In genomic region chr2:158613541-158614417, GRCm38 (mm10) we compare ENCODE assay signal across 8 mouse cellular contexts. TPM values are rescaled to one million over a fixed set of nuclear protein-coding genes. Genes with fewer than 3 reads are reported as not detected.
DNase-seq lines count a peak whose midpoint lies in the region; ATAC-seq and TF ChIP-seq lines count a peak whose summit lies in the region.

No protein-coding gene starts in this region.

- peak; percentile 19 to 37 for DNase-seq in adrenal gland, adult 18-20 months (ENCODE audit: low spot score in 2 of 2)
- DNase-seq in adrenal gland, adult 2 months: no peak
- DNase-seq in limb, embryonic 10.5 days (ENCODE audit: low spot score): peak; percentile 83
- DNase-seq in spleen, adult 18-20 months: peak; percentile 41 to 61

- peak; percentile 30; the same call in 1 of the 2 replicates for TF ChIP-seq POLR2A in bone marrow, adult 2 months (IDR thresholded peaks at IDR 0.05; ENCODE audit: borderline replicate concordance, control insufficient read depth, low read depth, low read length)

- peak overlapping the region; percentile 55; the same call in 1 of the 2 replicates for H3K9ac ChIP-seq in hindbrain, embryonic 15.5 days
- H3K9ac ChIP-seq in midbrain, embryonic 13.5 days (replicated peaks): peak overlapping the region; percentile 86

- peak; percentile 64 for ATAC-seq in erythroid progenitor cell, adult 5-6 weeks (replicated peaks; ENCODE audit: low FRiP score, poor library complexity, severe bottlenecking)
- ATAC-seq in hindbrain, embryonic 15.5 days (ENCODE audit: low FRiP score, low read depth): peak; percentile 23; the same call in 1 of the 2 replicates
- 0 out of 2 replicates have a peak, but pooled peaks have one; percentile 12 for ATAC-seq in midbrain, embryonic 13.5 days

- H3K9me3 ChIP-seq in hindbrain, embryonic 15.5 days: no peaks in the 10 kb centered on the region
- H3K9me3 ChIP-seq in limb, embryonic 10.5 days (replicated peaks): no peaks in the 10 kb centered on the region
- H3K9me3 ChIP-seq in midbrain, embryonic 13.5 days: no peaks in the 10 kb centered on the region

- H3K27ac ChIP-seq in bone marrow, adult 2 months (ENCODE audit: control insufficient read depth, insufficient read depth, low read depth, low read length, poor library complexity): no peak overlapping the region
- peak overlapping the region; percentile 92 for H3K27ac ChIP-seq in hindbrain, embryonic 15.5 days (replicated peaks)
- H3K27ac ChIP-seq in limb, embryonic 10.5 days: no peak overlapping the region
- peak overlapping the region; percentile 86 for H3K27ac ChIP-seq in midbrain, embryonic 13.5 days

- peaks cover 4% of the 10 kb centered on the region for H3K4me1 ChIP-seq in bone marrow, adult 2 months (ENCODE audit: control insufficient read depth, insufficient read depth, low read length)
- peaks cover 38% of the 10 kb centered on the region for H3K4me1 ChIP-seq in hindbrain, embryonic 15.5 days (replicated peaks)
- peaks cover 45% of the 10 kb centered on the region for H3K4me1 ChIP-seq in limb, embryonic 10.5 days
- H3K4me1 ChIP-seq in midbrain, embryonic 13.5 days (replicated peaks): peaks cover 47% of the 10 kb centered on the region

- H3K36me3 ChIP-seq in hindbrain, embryonic 15.5 days: no peaks in the 10 kb centered on the region
- H3K36me3 ChIP-seq in limb, embryonic 10.5 days: no peaks in the 10 kb centered on the region
- H3K36me3 ChIP-seq in midbrain, embryonic 13.5 days: no peaks in the 10 kb centered on the region

- WGBS in bone marrow, adult 2 months: 6% methylated on average over 53 of the region's 53 CpGs
- 3% methylated on average over 53 of the region's 53 CpGs for WGBS in hindbrain, embryonic 15.5 days
- 4% methylated on average over 53 of the region's 53 CpGs for WGBS in limb, embryonic 10.5 days
- WGBS in midbrain, embryonic 13.5 days: 4% methylated on average over 53 of the region's 53 CpGs

- peak overlapping the region; percentile 54 for H3K4me2 ChIP-seq in hindbrain, embryonic 15.5 days
- H3K4me2 ChIP-seq in midbrain, embryonic 13.5 days (replicated peaks): peak overlapping the region; percentile 58

- H3K4me3 ChIP-seq in bone marrow, adult 2 months (replicated peaks; ENCODE audit: control insufficient read depth, low read depth, low read length): peak overlapping the region; percentile 27
- H3K4me3 ChIP-seq in hindbrain, embryonic 15.5 days: peak overlapping the region; percentile 46
- no peak overlapping the region for H3K4me3 ChIP-seq in limb, embryonic 10.5 days
- peak overlapping the region; percentile 52 for H3K4me3 ChIP-seq in midbrain, embryonic 13.5 days (replicated peaks)

- peak; percentile 67 for TF ChIP-seq CTCF in bone marrow, adult 2 months (IDR thresholded peaks at IDR 0.05; ENCODE audit: control insufficient read depth, insufficient read depth, low read length)

- peaks cover 50% of the 10 kb centered on the region for H3K27me3 ChIP-seq in hindbrain, embryonic 15.5 days
- peaks cover 100% of the 10 kb centered on the region for H3K27me3 ChIP-seq in limb, embryonic 10.5 days (ENCODE audit: low read depth, poor library complexity, severe bottlenecking)
- H3K27me3 ChIP-seq in midbrain, embryonic 13.5 days: peaks cover 100% of the 10 kb centered on the region

RNA-seq across cellular contexts. Expression of gene Slc32a1, which starts 3.2 kb away (rescaled TPM):
- total RNA-seq in adrenal gland, adult 18-20 months (2021): not detected
- not detected for total RNA-seq in adrenal gland, adult 2 months (2021)
- polyA plus RNA-seq in adrenal gland, adult 2 months (2012; rRNA removed): not detected in 2 replicates
- not detected in 2 replicates for polyA plus RNA-seq in bone marrow, adult 2 months (2011; ENCODE audit: insufficient read depth, insufficient read length, low replicate concordance, missing spikeins)
- total RNA-seq in erythroid progenitor cell, adult 5-6 weeks (2015; ENCODE audit: low replicate concordance): not detected in 2 replicates
- total RNA-seq in erythroid progenitor cell, adult 5-6 weeks (2017; ENCODE audit: low replicate concordance): not detected in 2 replicates
- polyA plus RNA-seq in hindbrain, embryonic 15.5 days (2015; fragmentation: Nextera tagmentation; extraction: Ambion mirVana): 11.6 and 13.2 TPM in 2 replicates
- not detected in 2 replicates for polyA plus RNA-seq in limb, embryonic 10.5 days (2016; fragmentation: Nextera tagmentation; extraction: Ambion mirVana)
- 6.5 and 8.3 TPM in 2 replicates for polyA plus RNA-seq in midbrain, embryonic 13.5 days (2015; fragmentation: Nextera tagmentation; extraction: Ambion mirVana)

RNA-seq across cellular contexts. Expression of gene Actr5, which starts 10.9 kb away (rescaled TPM):
- total RNA-seq in adrenal gland, adult 18-20 months (2021): 10 to 100 TPM; 11.9 to 12.8 TPM
- total RNA-seq in adrenal gland, adult 2 months (2021): 10 to 100 TPM in 1 of 2 experiments, 1 to 10 TPM in 1; 9.1 to 10.1 TPM
- polyA plus RNA-seq in adrenal gland, adult 2 months (2012; rRNA removed): 7.1 and 9.0 TPM in 2 replicates
- 10.9 and 12.9 TPM in 2 replicates for polyA plus RNA-seq in bone marrow, adult 2 months (2011; ENCODE audit: insufficient read depth, insufficient read length, low replicate concordance, missing spikeins)
- 0.84 and 7.2 TPM in 2 replicates for total RNA-seq in erythroid progenitor cell, adult 5-6 weeks (2015; ENCODE audit: low replicate concordance)
- 4.2 and 6.2 TPM in 2 replicates for total RNA-seq in erythroid progenitor cell, adult 5-6 weeks (2017; ENCODE audit: low replicate concordance)
- 12.0 and 13.1 TPM in 2 replicates for polyA plus RNA-seq in hindbrain, embryonic 15.5 days (2015; fragmentation: Nextera tagmentation; extraction: Ambion mirVana)
- 13.8 and 16.2 TPM in 2 replicates for polyA plus RNA-seq in limb, embryonic 10.5 days (2016; fragmentation: Nextera tagmentation; extraction: Ambion mirVana)
- 10.9 and 14.6 TPM in 2 replicates for polyA plus RNA-seq in midbrain, embryonic 13.5 days (2015; fragmentation: Nextera tagmentation; extraction: Ambion mirVana)

RNA-seq across cellular contexts. Expression of gene Ppp1r16b, which starts 51.4 kb away (rescaled TPM):
- total RNA-seq in adrenal gland, adult 18-20 months (2021): 10 to 100 TPM in 1 of 2 experiments, 1 to 10 TPM in 1; 6.9 to 11.5 TPM
- total RNA-seq in adrenal gland, adult 2 months (2021): 10 to 100 TPM in 1 of 2 experiments, 1 to 10 TPM in 1; 9.3 to 13.3 TPM
- 3.3 and 4.1 TPM in 2 replicates for polyA plus RNA-seq in adrenal gland, adult 2 months (2012; rRNA removed)
- polyA plus RNA-seq in bone marrow, adult 2 months (2011; ENCODE audit: insufficient read depth, insufficient read length, low replicate concordance, missing spikeins): 3.8 and 5.3 TPM in 2 replicates
- total RNA-seq in erythroid progenitor cell, adult 5-6 weeks (2015; ENCODE audit: low replicate concordance): 1.4 and 2.5 TPM in 2 replicates
- total RNA-seq in erythroid progenitor cell, adult 5-6 weeks (2017; ENCODE audit: low replicate concordance): 1.7 and 2.3 TPM in 2 replicates
- 22.1 and 23.4 TPM in 2 replicates for polyA plus RNA-seq in hindbrain, embryonic 15.5 days (2015; fragmentation: Nextera tagmentation; extraction: Ambion mirVana)
- 4.4 TPM in 2 replicates for polyA plus RNA-seq in limb, embryonic 10.5 days (2016; fragmentation: Nextera tagmentation; extraction: Ambion mirVana)
- polyA plus RNA-seq in midbrain, embryonic 13.5 days (2015; fragmentation: Nextera tagmentation; extraction: Ambion mirVana): 8.4 and 8.7 TPM in 2 replicates

Comparison
In these comparisons a context has a peak if more than half of its experiments do, and no peak if none do; other contexts are left out.
1. H3K27ac ChIP-seq: peak in hindbrain, embryonic 15.5 days (single experiment) and midbrain, embryonic 13.5 days (single experiment); none in bone marrow, adult 2 months (single experiment) and limb, embryonic 10.5 days (single experiment).
2. ATAC-seq: peak in every context shown above with its lines; median percentile 64 in erythroid progenitor cell, adult 5-6 weeks; 23 in hindbrain, embryonic 15.5 days; 12 in midbrain, embryonic 13.5 days.